Mouse (Mus musculus) stomach, postnatal 0 days (tissue): Measurements from ENCODE around the gene Htr3b. TPM values are rescaled to one million over a fixed set of nuclear protein-coding genes. Genes with fewer than 3 reads are reported as not detected.
A peak's percentile ranks its signal among the peaks of the same experiment; 100 is the strongest.

ENCODE experiments used
- ATAC-seq: fragments of 200-750 bp; cut with Nextera tagmentation; 2 replicates; pipeline ENCODE4 v1.8.0; 2017; ENCODE audit not compliant: low FRiP score, low TSS enrichment
- DNase-seq: peaks from one replicate; pipeline ENCODE4 v3.0.0-alpha.2; 2016; ENCODE audit warnings: low spot score
- H3K27ac ChIP-seq: fragments of 300-500 bp; sonication (generic); replicated peaks from 2 replicates; pipeline ENCODE4 v1.5.1; 2014; ENCODE audit warnings: mild to moderate bottlenecking, control low read depth
- H3K27me3 ChIP-seq: fragments of 300-500 bp; sonication (generic); 2 replicates; pipeline ENCODE4 v1.6.1; 2014; ENCODE audit warnings: low read length; ENCODE audit not compliant: control insufficient read depth, insufficient read depth
- H3K36me3 ChIP-seq: fragments of 300-500 bp; sonication (generic); 2 replicates; pipeline ENCODE4 v1.6.1; 2014; ENCODE audit warnings: low read length, mixed read lengths; ENCODE audit not compliant: control insufficient read depth, insufficient read depth
- H3K4me1 ChIP-seq: fragments of 300-500 bp; sonication (generic); replicated peaks from 2 replicates; pipeline ENCODE4 v1.6.1; 2014; ENCODE audit warnings: antibody characterized with exemption; ENCODE audit not compliant: control insufficient read depth, insufficient read depth
- H3K4me2 ChIP-seq: fragments of 300-500 bp; sonication (generic); replicated peaks from 2 replicates; pipeline ENCODE4 v1.6.1; 2014; ENCODE audit warnings: low read depth, mild to moderate bottlenecking, control low read depth, moderate library complexity
- H3K4me3 ChIP-seq: fragments of 300-500 bp; sonication (generic); 2 replicates; pipeline ENCODE4 v1.5.1; 2014; ENCODE audit warnings: low read depth, low read length, control low read depth
- H3K9ac ChIP-seq: fragments of 300-500 bp; sonication (generic); 2 replicates; pipeline ENCODE4 v1.6.1; 2014; ENCODE audit warnings: mild to moderate bottlenecking, low read length, control low read depth, mixed read lengths
- H3K9me3 ChIP-seq: fragments of 300-500 bp; sonication (generic); 2 replicates; pipeline ENCODE4 v1.6.1; 2016; ENCODE audit warnings: low read length; ENCODE audit not compliant: control insufficient read depth
- CTCF ChIP-seq: IDR thresholded peaks from 2 replicates; pipeline ENCODE4 v1.5.1; 2016; ENCODE audit warnings: antibody characterized with exemption, low read depth, mild to moderate bottlenecking, moderate library complexity
- EP300 ChIP-seq: optimal IDR thresholded peaks from 2 replicates; pipeline ENCODE3; 2016; ENCODE audit warnings: antibody characterized with exemption
- WGBS: fragments of 180-500 bp; shearing (Covaris S2); extraction: QIAGEN DNeasy Blood & Tissue Kit; methylation state at CpG from one replicate; pipeline ENCODE4 v1.1.7; 2014; 5-methylcytosine and 5-hydroxymethylcytosine counted together
- polyA plus RNA-seq: library from polyadenylated mRNA; unstranded; fragments of >200 nt; fragmentation: Nextera tagmentation; extraction: Ambion mirVana; gene quantifications from 2 replicates; pipeline ENCODE4 v1.2.1, GENCODE M21; 2015

The Htr3b gene
- polyA plus RNA-seq = 0.19 and 0.21 TPM in 2 replicates

DNA sequence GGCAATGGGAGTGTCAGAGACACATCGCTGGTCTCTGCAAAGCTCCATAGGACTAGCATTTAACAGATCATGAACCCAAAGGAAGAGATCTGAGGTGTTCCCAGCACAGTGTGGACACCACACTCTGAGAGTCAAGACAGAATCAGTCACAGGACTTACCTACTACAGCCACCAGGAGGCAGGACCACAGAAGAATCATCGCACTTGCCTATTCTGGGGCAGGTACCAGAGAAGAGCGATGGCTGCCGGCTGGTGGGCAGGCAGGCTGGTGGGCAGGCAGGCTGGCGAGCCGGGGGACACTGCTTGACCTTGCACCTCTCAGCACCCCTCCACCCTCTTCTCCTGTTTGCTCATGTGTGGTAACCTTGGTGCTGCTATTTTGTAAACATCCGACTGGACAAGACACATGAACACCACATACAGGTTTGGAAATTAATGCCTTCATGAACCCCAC, at the start of gene Htr3b:
TSS of gene Htr3b (minus strand) at position 404 of the 454 bp plus-strand sequence.
- Histone ChIP-seq H3K4me3 (no peak within 1 kb of the TSS), H3K4me2 (no peak within 1 kb of the TSS), H3K27ac (no peak within 1 kb of the TSS), H3K4me1 (no peaks in the 10 kb centered on the region), H3K36me3 (no peaks in the 10 kb centered on the region), H3K9me3 (no peaks in the 10 kb centered on the region), H3K9ac (no peak within 1 kb of the TSS), H3K27me3 (no peaks in the 10 kb centered on the region)
- 68% methylated on average over 7 of the region's 7 CpGs for WGBS
- DNase-seq = peak; percentile 29
- TF ChIP-seq EP300 = no peak
- TF ChIP-seq CTCF = peak; percentile 67
- ATAC-seq = no peak

DNA sequence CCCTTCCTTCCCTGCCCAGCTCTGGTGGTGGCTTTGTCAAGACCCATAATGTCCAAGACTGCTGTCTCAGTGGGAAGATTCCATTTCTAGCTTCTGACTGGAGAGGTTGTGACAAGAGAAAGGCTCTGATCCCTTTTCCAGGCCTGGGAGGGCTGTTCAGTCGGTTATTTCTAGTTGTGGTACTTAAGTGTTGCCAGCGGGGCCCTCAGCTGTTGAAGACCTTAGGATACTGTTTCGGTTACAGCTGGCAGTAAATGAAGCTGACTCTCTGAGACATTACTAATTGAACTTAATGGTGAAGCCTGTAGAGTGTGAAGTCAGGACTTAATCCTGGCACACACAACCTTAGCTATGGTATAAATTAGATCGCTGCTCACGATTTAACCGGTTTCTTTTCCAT, 34.5 kb upstream of the Htr3b start:
- Histone ChIP-seq H3K36me3 (no peaks in the 10 kb centered on the region), H3K4me2 (no peak overlapping the region), H3K27me3 (no peaks in the 10 kb centered on the region), H3K4me3 (no peak overlapping the region), H3K4me1 (no peaks in the 10 kb centered on the region), H3K9ac (no peak overlapping the region), H3K9me3 (no peaks in the 10 kb centered on the region), H3K27ac (no peak overlapping the region)
- WGBS = 89% methylated on average over 6 of the region's 6 CpGs
- no peak for TF ChIP-seq CTCF
- no peak for TF ChIP-seq EP300
- ATAC-seq = no peak
- DNase-seq = no peak

DNA sequence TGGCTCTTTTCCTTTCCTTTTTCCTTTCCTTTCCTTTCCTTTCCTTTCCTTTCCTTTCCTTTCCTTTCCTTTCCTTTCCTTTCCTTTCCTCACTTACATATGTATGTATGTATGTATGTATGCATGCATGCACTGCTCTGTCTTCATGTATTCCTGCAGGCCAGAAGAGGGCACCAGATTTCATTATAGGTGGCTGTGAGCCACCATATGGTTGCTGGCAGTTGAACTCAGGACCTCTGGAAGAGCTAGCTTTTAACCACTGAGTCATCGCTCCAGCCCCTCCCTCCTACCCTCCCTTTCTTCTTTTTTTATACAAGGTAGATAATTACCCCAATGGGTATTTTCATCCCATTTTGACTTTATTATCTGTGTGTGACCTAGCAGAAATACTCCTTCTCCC, 30.9 kb upstream of the Htr3b start:
- Histone ChIP-seq H3K4me2 (no peak overlapping the region), H3K27me3 (no peaks in the 10 kb centered on the region), H3K27ac (no peak overlapping the region), H3K9ac (no peak overlapping the region), H3K9me3 (no peaks in the 10 kb centered on the region), H3K4me1 (no peaks in the 10 kb centered on the region), H3K36me3 (0 out of 2 replicates have a peak, but pooled peaks cover 3% of the 10 kb centered on the region), H3K4me3 (no peak overlapping the region)
- ATAC-seq (no peak), DNase-seq (no peak)
- TF ChIP-seq EP300 (no peak), CTCF (peak; percentile 42)
- WGBS = 96% methylated on average over 1 of the region's 1 CpGs

DNA sequence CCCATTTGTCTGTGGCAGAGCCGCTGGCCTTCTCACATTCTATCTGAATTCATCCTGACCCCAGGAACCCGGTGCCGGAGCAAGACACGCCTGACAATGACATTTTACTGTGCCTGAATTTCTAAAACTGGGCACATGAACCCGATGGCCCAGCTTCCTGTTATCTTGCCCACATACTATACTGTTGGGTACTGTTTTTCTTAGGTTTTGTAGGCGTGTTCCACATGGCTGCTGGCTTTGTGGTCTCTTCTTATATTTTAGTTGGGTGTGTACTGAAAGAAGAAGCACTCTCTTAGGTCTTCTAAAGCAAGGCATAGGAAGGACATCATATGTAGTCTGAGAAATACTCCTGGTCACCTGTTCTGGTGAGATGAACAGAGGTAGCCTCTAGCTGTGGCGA, 30.0 kb upstream of the Htr3b start:
- no peak for DNase-seq
- no peak overlapping the region for H3K27ac ChIP-seq
- no peaks in the 10 kb centered on the region for H3K27me3 ChIP-seq
- no peak overlapping the region for H3K4me3 ChIP-seq
- H3K9me3 ChIP-seq = no peaks in the 10 kb centered on the region
- 0 out of 2 replicates have a peak, but pooled peaks cover 3% of the 10 kb centered on the region for H3K36me3 ChIP-seq
- TF ChIP-seq EP300 (no peak), CTCF (no peak)
- no peak overlapping the region for H3K9ac ChIP-seq
- H3K4me2 ChIP-seq = no peak overlapping the region
- no peak for ATAC-seq
- no peaks in the 10 kb centered on the region for H3K4me1 ChIP-seq
- WGBS = 92% methylated on average over 7 of the region's 7 CpGs

DNA sequence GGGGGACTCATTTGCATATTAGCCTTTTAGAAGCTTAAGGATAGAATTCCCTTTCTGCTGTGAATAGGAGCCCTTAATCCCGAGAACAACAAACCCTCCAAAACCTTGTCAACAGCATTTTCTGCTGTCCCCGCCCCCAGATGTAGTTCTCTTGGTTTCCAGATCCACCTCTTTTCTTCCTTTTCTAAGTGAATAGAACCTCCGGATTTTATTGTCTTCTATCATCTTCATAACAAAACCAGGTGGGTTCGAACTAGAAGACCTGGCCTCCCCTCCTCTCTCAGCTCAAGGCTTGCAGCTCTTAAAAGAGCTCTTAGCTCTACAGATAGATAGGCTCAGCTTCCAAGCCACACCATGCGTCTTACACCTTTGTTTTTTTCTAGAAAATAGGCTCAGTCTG, 26.9 kb upstream of the Htr3b start:
- no peaks in the 10 kb centered on the region for H3K27me3 ChIP-seq
- DNase-seq = no peak
- no peak for ATAC-seq
- H3K4me1 ChIP-seq = no peaks in the 10 kb centered on the region; the same call in 1 of the 2 replicates
- 85% methylated on average over 5 of the region's 5 CpGs for WGBS
- no peak overlapping the region for H3K4me2 ChIP-seq
- no peak overlapping the region for H3K9ac ChIP-seq
- no peak overlapping the region for H3K27ac ChIP-seq
- H3K9me3 ChIP-seq = no peaks in the 10 kb centered on the region
- 0 out of 2 replicates have a peak, but pooled peaks cover 3% of the 10 kb centered on the region for H3K36me3 ChIP-seq
- TF ChIP-seq CTCF (no peak), EP300 (no peak)
- H3K4me3 ChIP-seq = no peak overlapping the region

DNA sequence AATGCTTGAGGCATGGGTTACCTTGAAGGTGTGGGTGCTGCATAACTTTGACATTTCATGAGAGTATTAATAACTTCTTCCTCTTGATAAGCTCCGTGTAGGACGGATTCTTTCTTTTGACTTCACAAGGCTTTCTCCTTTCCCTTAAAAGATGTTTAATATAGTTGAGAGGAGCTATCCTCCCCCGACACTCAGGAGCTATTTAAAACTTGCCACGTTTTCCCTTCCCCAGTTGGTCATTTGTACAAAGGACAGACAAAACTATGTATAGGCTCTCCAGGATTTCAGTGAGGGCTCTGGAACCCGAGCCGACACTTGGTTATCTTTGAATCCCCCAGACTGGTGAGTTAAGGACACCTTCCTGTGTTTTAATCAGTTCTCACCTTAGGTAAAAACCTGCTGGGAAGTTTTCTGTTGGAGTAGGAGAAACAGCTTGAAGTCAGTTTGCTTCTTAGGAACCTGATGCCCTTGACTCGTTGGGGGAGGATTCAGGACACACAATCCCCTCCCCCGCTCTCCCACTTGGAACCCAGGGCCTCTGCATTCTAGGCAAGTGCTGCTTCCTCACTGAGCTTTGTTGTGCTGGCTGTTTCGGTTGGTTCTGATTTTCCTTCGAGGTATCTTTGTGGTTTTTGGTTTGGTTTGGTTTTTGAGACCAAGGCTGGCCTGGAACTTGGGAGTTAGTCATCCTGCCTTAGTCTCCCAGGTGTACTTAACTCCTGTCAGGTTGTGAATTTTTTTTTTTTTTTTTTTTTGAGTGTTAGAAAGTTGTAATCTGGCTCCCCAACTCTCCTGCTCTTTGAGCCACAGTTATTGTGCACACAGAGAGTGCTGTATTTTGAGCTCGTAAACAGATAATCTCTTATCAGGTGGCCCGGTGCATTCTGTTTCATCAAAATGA, 22.7 kb upstream of the Htr3b start:
- no peak overlapping the region for H3K4me3 ChIP-seq
- WGBS = 42% methylated on average over 12 of the region's 12 CpGs
- no peak overlapping the region for H3K27ac ChIP-seq
- ATAC-seq (no peak), DNase-seq (no peak)
- H3K9ac ChIP-seq = no peak overlapping the region
- no peaks in the 10 kb centered on the region for H3K27me3 ChIP-seq
- no peaks in the 10 kb centered on the region for H3K9me3 ChIP-seq
- H3K36me3 ChIP-seq = no peaks in the 10 kb centered on the region
- TF ChIP-seq EP300 = no peak
- TF ChIP-seq CTCF = no peak
- no peaks in the 10 kb centered on the region; the same call in 1 of the 2 replicates for H3K4me1 ChIP-seq
- H3K4me2 ChIP-seq = 0 out of 2 replicates have a peak overlapping the region, but pooled peaks have one; percentile 1
